Mouse (Mus musculus) G1E (cell line): Measurements from ENCODE around the gene Igfbpl1. TPM values are rescaled to one million over a fixed set of nuclear protein-coding genes. Genes with fewer than 3 reads are reported as not detected.

ENCODE experiments used
- ATAC-seq: 2 replicates; pipeline ENCODE4 v1.8.0; 2016; ENCODE audit warnings: mild to moderate bottlenecking; ENCODE audit not compliant: insufficient number of reproducible peaks, poor library complexity, low FRiP score, severe bottlenecking; ENCODE audit errors: extremely low read depth
- DNase-seq: peaks from one replicate; pipeline ENCODE4 v3.0.0; 2012; ENCODE audit warnings: low spot score
- H3K27me3 ChIP-seq: 2 replicates; pipeline ENCODE4 v1.6.1; 2012; ENCODE audit warnings: mild to moderate bottlenecking, low read length, inconsistent platforms; ENCODE audit not compliant: insufficient read depth
- H3K36me3 ChIP-seq: replicated peaks from 2 replicates; pipeline ENCODE3; 2012; ENCODE audit warnings: mild to moderate bottlenecking, inconsistent platforms
- H3K4me1 ChIP-seq: 2 replicates; pipeline ENCODE4 v1.6.1; 2012; ENCODE audit warnings: low read depth, low read length, inconsistent platforms, mixed read lengths; ENCODE audit not compliant: insufficient read depth
- H3K4me3 ChIP-seq: 2 replicates; pipeline ENCODE4 v1.5.1; 2012; ENCODE audit warnings: low read depth, mild to moderate bottlenecking, inconsistent platforms, low read length, moderate library complexity, mixed read lengths
- H3K9me3 ChIP-seq: replicated peaks from 2 replicates; pipeline ENCODE4 v1.6.1; 2012; ENCODE audit warnings: inconsistent platforms
- CTCF ChIP-seq: IDR thresholded peaks from 2 replicates; pipeline ENCODE4 v1.5.1; 2012; ENCODE audit warnings: low read depth, low read length, inconsistent platforms, mixed read lengths
- GATA1 ChIP-seq: IDR thresholded peaks from 2 replicates; pipeline ENCODE4 v1.6.1; 2012; ENCODE audit warnings: borderline replicate concordance, low read length, inconsistent platforms, mixed read lengths
- GATA2 ChIP-seq: IDR thresholded peaks from 2 replicates; pipeline ENCODE4 v1.6.1; 2012; ENCODE audit warnings: low read depth, low read length, inconsistent platforms, borderline replicate concordance
- POLR2AphosphoS5 ChIP-seq: IDR thresholded peaks from 2 replicates; pipeline ENCODE4 v1.6.1; 2012; ENCODE audit warnings: low read depth, low read length, inconsistent platforms; ENCODE audit not compliant: insufficient replicate concordance
- TAL1 ChIP-seq: conservative IDR thresholded peaks from 2 replicates; pipeline ENCODE4 v1.6.1; 2012; ENCODE audit warnings: low read depth, low read length, inconsistent platforms, mixed read lengths
- polyA plus RNA-seq: library from polyadenylated mRNA; stranded (reverse); fragments of >175 nt; gene quantifications from 2 replicates; pipeline ENCODE4 v1.2.3, GENCODE M21; 2012
- total RNA-seq, 2 experiments: library from RNA; stranded (forward) in 1 of 2; stranded (reverse) in 1 of 2; fragments of 200-1000 nt in 1 of 2; fragments of >200 nt in 1 of 2; fragmentation: Nextera tagmentation in 1 of 2; gene quantifications; 2 replicates each; pipeline ENCODE4 v1.2.3; 2014 to 2017

Gene Igfbpl1
- total and polyA plus RNA-seq, 3 experiments, result 0.11 TPM; not detected in 2

GRCm38 (mm10) chr4:45770638-45771033, 56.1 kb downstream of the Igfbpl1 start:
- TF ChIP-seq CTCF (no peak), GATA1 (no peak), TAL1 (no peak), POLR2AphosphoS5 (no peak), GATA2 (no peak)
- Histone ChIP-seq H3K36me3 (no peaks in the 10 kb centered on the region), H3K4me1 (no peaks in the 10 kb centered on the region), H3K9me3 (no peaks in the 10 kb centered on the region), H3K4me3 (no peak overlapping the region), H3K27me3 (peaks cover 29% of the 10 kb centered on the region)
- no peak for DNase-seq
- no peak for ATAC-seq

GRCm38 (mm10) chr4:45769791-45770637, 56.7 kb downstream of the Igfbpl1 start:
- Histone ChIP-seq H3K36me3 (no peaks in the 10 kb centered on the region), H3K9me3 (no peaks in the 10 kb centered on the region), H3K4me1 (no peaks in the 10 kb centered on the region), H3K27me3 (peaks cover 32% of the 10 kb centered on the region), H3K4me3 (no peak overlapping the region)
- DNase-seq (no peak), ATAC-seq (no peak)
- TF ChIP-seq GATA2, result no peak

GRCm38 (mm10) chr4:45769141-45769540, 57.6 kb downstream of the Igfbpl1 start:
- no peak for TF ChIP-seq GATA1
- no peak for TF ChIP-seq POLR2AphosphoS5
- no peak for TF ChIP-seq CTCF
- TF ChIP-seq TAL1, result no peak
- TF ChIP-seq GATA2, result no peak
- Histone ChIP-seq H3K36me3 (no peaks in the 10 kb centered on the region), H3K27me3 (peaks cover 38% of the 10 kb centered on the region)

GRCm38 (mm10) chr4:45767891-45768558, 58.7 kb downstream of the Igfbpl1 start:
- Histone ChIP-seq H3K36me3 (no peaks in the 10 kb centered on the region), H3K4me1 (no peaks in the 10 kb centered on the region), H3K4me3 (no peak overlapping the region), H3K9me3 (no peaks in the 10 kb centered on the region), H3K27me3 (peaks cover 47% of the 10 kb centered on the region)
- ATAC-seq (no peak), DNase-seq (no peak)
- TF ChIP-seq GATA1, result no peak
- no peak for TF ChIP-seq CTCF
- TF ChIP-seq POLR2AphosphoS5, result no peak
- no peak for TF ChIP-seq TAL1
- TF ChIP-seq GATA2, result no peak

More at GRCm38 (mm10) chr4:45769141-45769540, 57.6 kb downstream of the Igfbpl1 start:
- Histone ChIP-seq H3K4me1 (no peaks in the 10 kb centered on the region), H3K9me3 (no peaks in the 10 kb centered on the region), H3K4me3 (no peak overlapping the region)
- no peak for DNase-seq
- no peak for ATAC-seq

- Histone ChIP-seq H3K27me3 (peaks cover 47% of the 10 kb centered on the region), H3K4me3 (no peak overlapping the region), H3K36me3 (no peaks in the 10 kb centered on the region), H3K9me3 (no peaks in the 10 kb centered on the region), H3K4me1 (no peaks in the 10 kb centered on the region)
- DNase-seq (no peak), ATAC-seq (no peak)
- no peak for TF ChIP-seq GATA2
- no peak for TF ChIP-seq GATA1
- no peak for TF ChIP-seq CTCF
- no peak for TF ChIP-seq POLR2AphosphoS5
- no peak for TF ChIP-seq TAL1
Measured at GRCm38 (mm10) chr4:45766774-45767173, 59.9 kb downstream of the Igfbpl1 start.

- no peak for DNase-seq
- no peak for TF ChIP-seq TAL1
- TF ChIP-seq GATA1, result no peak
- TF ChIP-seq GATA2, result no peak
- TF ChIP-seq POLR2AphosphoS5, result no peak
- TF ChIP-seq CTCF, result no peak
- Histone ChIP-seq H3K27me3 (peaks cover 52% of the 10 kb centered on the region), H3K9me3 (no peaks in the 10 kb centered on the region), H3K4me1 (no peaks in the 10 kb centered on the region), H3K36me3 (no peaks in the 10 kb centered on the region), H3K4me3 (no peak overlapping the region)
- no peak for ATAC-seq
Measured at GRCm38 (mm10) chr4:45765565-45766201, 61.0 kb downstream of the Igfbpl1 start.
